Mouse (Mus musculus) embryonic facial prominence, embryonic 13.5 days (tissue): ENCODE results near the gene Zfp804b. TPM values are rescaled to one million over a fixed set of nuclear protein-coding genes. Genes with fewer than 3 reads are reported as not detected.
"Not testable (repeated sequence)": the region's sequence is repeated elsewhere in the genome, so short reads cannot be mapped to it uniquely, and the experiment has no call there.

Source experiments
- ATAC-seq: fragments of 200-750 bp; cut with Nextera tagmentation; 2 replicates; pipeline ENCODE4 v1.8.0; 2017; ENCODE audit warnings: low read depth; ENCODE audit not compliant: insufficient number of reproducible peaks, insufficient read depth, low FRiP score, low TSS enrichment
- H3K27ac ChIP-seq: fragments of 300-500 bp; sonication (generic); 2 replicates; pipeline ENCODE4 v1.5.1; 2015; ENCODE audit warnings: moderate library complexity, mild to moderate bottlenecking, inconsistent platforms
- H3K27me3 ChIP-seq: fragments of 300-500 bp; sonication (generic); 2 replicates; pipeline ENCODE4 v1.6.1; 2015; ENCODE audit warnings: mild to moderate bottlenecking, inconsistent platforms
- H3K36me3 ChIP-seq: fragments of 300-500 bp; sonication (generic); 2 replicates; pipeline ENCODE4 v1.6.1; 2015; ENCODE audit warnings: mild to moderate bottlenecking, inconsistent platforms
- H3K4me1 ChIP-seq: fragments of 300-500 bp; sonication (generic); 2 replicates; pipeline ENCODE4 v1.6.1; 2015; ENCODE audit warnings: inconsistent platforms
- H3K4me2 ChIP-seq: fragments of 300-500 bp; sonication (generic); 2 replicates; pipeline ENCODE4 v1.6.1; 2015; ENCODE audit warnings: moderate library complexity, mild to moderate bottlenecking, inconsistent platforms
- H3K4me3 ChIP-seq: fragments of 300-500 bp; sonication (generic); 2 replicates; pipeline ENCODE4 v1.5.1; 2015; ENCODE audit warnings: mild to moderate bottlenecking, inconsistent platforms
- H3K9ac ChIP-seq: fragments of 300-500 bp; sonication (generic); 2 replicates; pipeline ENCODE4 v1.6.1; 2015; ENCODE audit warnings: mild to moderate bottlenecking, inconsistent platforms
- H3K9me3 ChIP-seq: fragments of 300-500 bp; sonication (generic); 2 replicates; pipeline ENCODE4 v1.6.1; 2016; ENCODE audit warnings: inconsistent platforms
- WGBS: fragments of 180-500 bp; shearing (Covaris S2); methylation state at CpG from one replicate; pipeline ENCODE4 v1.1.7; 2015; ENCODE audit warnings: mixed read lengths; 5-methylcytosine and 5-hydroxymethylcytosine counted together
- polyA plus RNA-seq: library from polyadenylated mRNA; unstranded; fragments of >200 nt; fragmentation: Nextera tagmentation; extraction: Ambion mirVana; gene quantifications from 2 replicates; pipeline ENCODE4 v1.2.1, GENCODE M21; 2015

The Zfp804b gene
- 0.34 and 0.48 TPM in 2 replicates for polyA plus RNA-seq

GRCm38 (mm10) chr5:7344145-7345010 lies at the start of gene Zfp804b:
TSS of gene Zfp804b (minus strand) at chr5:7344756.
- Histone ChIP-seq H3K9me3 (no peaks in the 10 kb centered on the region), H3K27me3 (peaks cover 11% of the 10 kb centered on the region), H3K27ac (no peak within 1 kb of the TSS), H3K4me2 (peak within 1 kb of the TSS; percentile 97), H3K9ac (peak within 1 kb of the TSS; percentile 68), H3K4me3 (peak within 1 kb of the TSS; percentile 60), H3K36me3 (no peaks in the 10 kb centered on the region), H3K4me1 (0 out of 2 replicates have a peak, but pooled peaks cover 4% of the 10 kb centered on the region)
- under 1% methylated on average over 50 of the region's 50 CpGs for WGBS
- peak; percentile 76 for ATAC-seq

GRCm38 (mm10) chr5:7364616-7365015 lies 20.1 kb upstream of the Zfp804b start:
- 89% methylated on average over 1 of the region's 1 CpGs for WGBS
- ATAC-seq, H3K9ac ChIP-seq, H3K9me3 ChIP-seq, H3K4me2 ChIP-seq, H3K27ac ChIP-seq, H3K4me1 ChIP-seq, H3K4me3 ChIP-seq, H3K36me3 ChIP-seq, H3K27me3 ChIP-seq: not testable (repeated sequence)

DNA sequence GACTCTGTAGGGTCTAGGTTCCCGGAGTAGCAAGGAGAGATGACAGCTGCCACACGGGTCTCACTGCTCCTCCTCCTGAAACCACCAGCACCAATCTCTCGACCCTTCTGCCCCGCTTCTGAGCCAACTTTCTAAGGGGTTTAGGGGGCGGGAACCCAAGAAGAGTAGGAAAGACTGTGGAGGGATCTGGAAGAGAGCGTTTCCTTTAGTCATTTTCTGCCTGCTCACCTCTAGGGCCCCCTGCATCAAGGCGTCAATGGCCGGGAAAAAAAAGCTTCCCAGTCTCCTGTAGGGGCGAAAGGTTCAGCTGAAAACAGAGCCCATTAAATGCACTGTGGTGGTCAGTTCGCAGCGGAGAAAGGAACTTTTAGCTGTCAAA lies 444 bp upstream of the Zfp804b start:
- no peaks in the 10 kb centered on the region for H3K36me3 ChIP-seq
- peak overlapping the region; percentile 60 for H3K4me3 ChIP-seq
- 0% methylated on average over 11 of the region's 11 CpGs for WGBS
- H3K27me3 ChIP-seq: peaks cover 11% of the 10 kb centered on the region
- peak overlapping the region; percentile 97 for H3K4me2 ChIP-seq
- no peaks in the 10 kb centered on the region for H3K9me3 ChIP-seq
- H3K9ac ChIP-seq: peak overlapping the region; percentile 68
- no peak for ATAC-seq
- 0 out of 2 replicates have a peak, but pooled peaks cover 4% of the 10 kb centered on the region for H3K4me1 ChIP-seq
- no peak overlapping the region for H3K27ac ChIP-seq

DNA sequence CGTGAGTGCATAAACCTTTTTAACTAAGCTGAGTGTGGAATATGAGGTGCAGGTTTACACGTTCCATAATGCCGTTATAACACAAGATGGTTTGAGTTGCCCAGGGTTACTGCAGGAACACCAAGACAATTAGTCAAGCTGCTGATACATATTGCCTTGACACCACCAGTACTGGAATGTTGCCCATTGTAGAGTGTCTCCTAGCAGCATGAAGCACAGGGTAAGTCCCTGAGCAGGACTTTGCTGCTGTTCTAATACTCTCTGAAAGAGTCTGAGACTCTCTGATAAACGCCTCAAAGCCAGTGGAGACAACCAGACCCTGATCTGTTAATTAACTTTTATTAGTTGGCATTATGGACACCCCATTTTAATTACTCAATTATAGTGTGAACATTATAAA lies 19.0 kb downstream of the Zfp804b start:
- H3K9ac ChIP-seq: no peak overlapping the region
- 85% methylated on average over 4 of the region's 4 CpGs for WGBS
- H3K27ac ChIP-seq: no peak overlapping the region
- no peak overlapping the region for H3K4me3 ChIP-seq
- H3K9me3 ChIP-seq: no peaks in the 10 kb centered on the region
- no peaks in the 10 kb centered on the region for H3K4me1 ChIP-seq
- no peaks in the 10 kb centered on the region for H3K27me3 ChIP-seq
- no peaks in the 10 kb centered on the region for H3K36me3 ChIP-seq
- ATAC-seq: no peak
- H3K4me2 ChIP-seq: no peak overlapping the region

DNA sequence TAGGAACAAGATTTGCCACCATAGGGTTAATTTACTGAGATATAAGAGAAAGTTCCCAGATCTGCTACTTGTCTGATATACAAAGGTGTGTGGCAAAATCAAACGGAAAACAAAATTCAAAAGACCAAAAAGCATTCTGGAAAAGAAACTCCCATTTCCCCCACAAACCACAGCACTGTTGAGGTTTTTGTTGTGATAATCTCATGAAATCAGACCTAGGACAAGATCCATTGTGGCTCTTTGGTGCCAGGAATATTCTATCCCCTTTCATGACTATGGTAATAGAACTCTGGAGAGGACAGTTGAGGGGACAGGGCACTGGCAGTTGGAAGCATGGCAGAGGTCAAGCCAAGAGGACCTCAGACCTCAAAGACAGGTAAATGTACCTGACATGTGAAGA lies 40.7 kb downstream of the Zfp804b start, which contains the start of gene Tex47:
Gene Tex47, plus strand, starts transcription at position 301 of the 400 bp plus-strand sequence.
- Histone ChIP-seq H3K9ac (no peak within 1 kb of the TSS), H3K4me3 (no peak within 1 kb of the TSS), H3K27me3 (no peaks in the 10 kb centered on the region), H3K9me3 (no peaks in the 10 kb centered on the region), H3K4me1 (no peaks in the 10 kb centered on the region), H3K36me3 (no peaks in the 10 kb centered on the region), H3K27ac (no peak within 1 kb of the TSS), H3K4me2 (no peak within 1 kb of the TSS)
- 67% methylated on average over 1 of the region's 1 CpGs for WGBS
- no peak for ATAC-seq

DNA sequence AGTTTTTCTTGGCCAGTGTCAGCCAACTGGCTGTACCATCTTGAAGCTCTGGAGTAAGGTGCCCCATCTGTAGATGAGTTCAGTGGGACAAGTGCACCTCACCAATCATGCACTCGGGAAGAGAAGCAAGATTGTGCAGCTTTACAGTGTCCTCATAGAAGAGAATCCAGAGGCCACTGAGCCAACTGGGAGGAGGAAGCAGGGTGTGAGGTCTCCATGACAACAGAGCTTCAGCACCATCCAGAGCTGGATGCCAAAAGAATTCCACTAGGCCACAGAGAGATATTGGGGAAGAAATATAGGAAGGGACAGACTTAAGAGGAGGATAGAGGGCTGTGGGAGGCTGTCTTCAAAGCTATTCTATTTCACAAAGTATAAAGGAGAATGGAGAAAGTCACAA lies 41.6 kb downstream of the Zfp804b start:
- 51% methylated on average over 1 of the region's 1 CpGs for WGBS
- no peak for ATAC-seq
- H3K36me3 ChIP-seq: no peaks in the 10 kb centered on the region
- no peak overlapping the region for H3K27ac ChIP-seq
- H3K9me3 ChIP-seq: no peaks in the 10 kb centered on the region
- no peak overlapping the region for H3K4me2 ChIP-seq
- H3K27me3 ChIP-seq: no peaks in the 10 kb centered on the region
- H3K9ac ChIP-seq: no peak overlapping the region
- H3K4me1 ChIP-seq: no peaks in the 10 kb centered on the region
- no peak overlapping the region for H3K4me3 ChIP-seq

- 90% methylated on average over 1 of the region's 1 CpGs for WGBS
- Histone ChIP-seq H3K4me2 (no peak overlapping the region), H3K4me3 (no peak overlapping the region), H3K9ac (no peak overlapping the region), H3K27ac (no peak overlapping the region), H3K27me3 (no peaks in the 10 kb centered on the region), H3K36me3 (no peaks in the 10 kb centered on the region), H3K4me1 (no peaks in the 10 kb centered on the region), H3K9me3 (no peaks in the 10 kb centered on the region)
- ATAC-seq: no peak
These were observed 60.2 kb downstream of the Zfp804b start for GRCm38 (mm10) chr5:7284336-7284735.

DNA sequence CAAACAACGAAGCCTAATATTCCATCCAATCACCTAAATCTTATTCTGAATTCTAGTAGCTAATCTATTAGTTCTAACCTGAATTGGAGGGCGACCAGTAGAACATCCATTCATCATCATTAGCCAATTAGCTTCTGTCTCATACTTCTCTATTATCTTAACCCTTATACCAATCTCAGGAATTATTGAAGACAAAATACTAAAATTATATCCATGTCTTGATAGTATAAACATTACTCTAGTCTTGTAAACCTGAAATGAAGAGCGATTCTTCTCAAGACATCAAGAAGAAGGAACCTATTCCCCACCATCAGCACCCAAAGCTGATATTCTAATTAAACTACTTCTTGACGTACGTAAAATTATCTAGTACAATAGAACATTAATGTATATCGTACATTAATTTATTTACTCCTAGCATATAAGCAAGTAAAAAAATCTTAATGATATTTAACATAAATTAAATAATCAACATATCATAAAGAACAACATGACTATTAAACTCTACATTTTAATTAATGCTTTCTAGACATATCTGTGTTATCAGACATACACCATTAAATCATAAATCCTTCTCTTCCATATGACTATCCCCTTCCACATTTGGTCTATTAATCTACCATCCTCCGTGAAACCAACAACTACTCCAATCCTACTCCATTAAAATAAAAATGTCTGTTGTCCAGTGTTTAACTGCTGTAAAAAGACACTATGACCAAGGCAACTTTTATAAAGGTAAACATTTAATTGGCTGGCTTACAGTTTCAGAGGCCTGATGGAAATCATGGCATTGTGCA lies 67.7 kb downstream of the Zfp804b start:
- no peaks in the 10 kb centered on the region for H3K4me1 ChIP-seq
- no peaks in the 10 kb centered on the region for H3K36me3 ChIP-seq
- WGBS: 85% methylated on average over 7 of the region's 7 CpGs
- no peaks in the 10 kb centered on the region for H3K27me3 ChIP-seq
- H3K4me3 ChIP-seq: no peak overlapping the region
- no peak overlapping the region for H3K4me2 ChIP-seq
- ATAC-seq: no peak
- no peaks in the 10 kb centered on the region for H3K9me3 ChIP-seq
- H3K9ac ChIP-seq: no peak overlapping the region
- H3K27ac ChIP-seq: no peak overlapping the region

- H3K27me3 ChIP-seq: no peaks in the 10 kb centered on the region
These were observed 167.0 kb downstream of the Zfp804b start for GRCm38 (mm10) chr5:7177589-7177988.

DNA sequence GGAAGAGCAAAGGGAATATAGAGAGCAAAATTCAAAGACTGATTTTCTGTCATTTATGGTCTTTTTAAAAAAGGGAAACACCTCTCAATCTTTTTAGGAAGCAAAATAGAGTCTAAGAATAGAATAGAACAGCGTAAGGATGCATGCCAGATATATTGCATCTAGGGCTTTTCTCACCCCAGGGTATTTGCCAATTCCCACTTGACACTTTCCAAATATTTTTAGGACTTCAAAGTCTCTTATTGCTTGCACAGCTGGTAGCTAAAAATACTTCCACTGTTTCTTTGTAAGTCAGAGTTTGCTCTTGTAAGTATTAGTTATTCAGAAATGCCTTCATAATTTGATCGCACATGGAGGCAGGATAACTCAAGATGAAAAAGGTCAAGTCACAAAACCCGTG lies 204.9 kb downstream of the Zfp804b start:
- H3K27ac ChIP-seq: no peak overlapping the region
- no peaks in the 10 kb centered on the region for H3K27me3 ChIP-seq
- H3K9ac ChIP-seq: no peak overlapping the region
- H3K4me1 ChIP-seq: no peaks in the 10 kb centered on the region
- no peaks in the 10 kb centered on the region for H3K36me3 ChIP-seq
- ATAC-seq: no peak
- no peak overlapping the region for H3K4me3 ChIP-seq
- H3K4me2 ChIP-seq: no peak overlapping the region
- 64% methylated on average over 3 of the region's 3 CpGs for WGBS
- H3K9me3 ChIP-seq: no peaks in the 10 kb centered on the region

More at GRCm38 (mm10) chr5:7177589-7177988, 167.0 kb downstream of the Zfp804b start:
- Histone ChIP-seq H3K27ac (no peak overlapping the region), H3K4me3 (no peak overlapping the region), H3K36me3 (no peaks in the 10 kb centered on the region), H3K4me2 (no peak overlapping the region), H3K9ac (no peak overlapping the region), H3K4me1 (no peaks in the 10 kb centered on the region), H3K9me3 (no peaks in the 10 kb centered on the region)
- WGBS: 90% methylated on average over 9 of the region's 9 CpGs
- ATAC-seq: no peak

GRCm38 (mm10) chr5:7102387-7102786 lies 242.2 kb downstream of the Zfp804b start:
- H3K9me3 ChIP-seq: no peaks in the 10 kb centered on the region
- H3K27me3 ChIP-seq: no peaks in the 10 kb centered on the region
- no peak overlapping the region for H3K4me2 ChIP-seq
- no peak for ATAC-seq
- WGBS: 19% methylated on average over 2 of the region's 2 CpGs
- no peak overlapping the region for H3K27ac ChIP-seq
- H3K36me3 ChIP-seq: no peaks in the 10 kb centered on the region
- no peak overlapping the region for H3K9ac ChIP-seq
- no peaks in the 10 kb centered on the region for H3K4me1 ChIP-seq
- H3K4me3 ChIP-seq: no peak overlapping the region
